Mouse (Mus musculus): ENCODE data around the gene Mettl6.

GRCm38 (mm10) chr14:31509911-31510310, 15.1 kb upstream of the Mettl6 start:
- TF ChIP-seq GATA1 (IDR thresholded peaks at IDR 0.05; ENCODE audit: low read length) = no peak
- TF ChIP-seq TAL1 (IDR thresholded peaks at IDR 0.05; ENCODE audit: low read length) = no peak
